Mouse (Mus musculus) megakaryocyte progenitor cell, adult 5-6 weeks (primary cell): ENCODE data around the gene Zc3h14. TPM values are rescaled to one million over a fixed set of nuclear protein-coding genes. Genes with fewer than 3 reads are reported as not detected.
A peak's percentile ranks its signal among the peaks of the same experiment; 100 is the strongest.

Experiments
- ATAC-seq: replicated peaks from 2 replicates; pipeline ENCODE4 v1.8.0; 2016; ENCODE audit warnings: mild to moderate bottlenecking, moderate TSS enrichment, inconsistent platforms; ENCODE audit not compliant: poor library complexity
- total RNA-seq, 2 experiments: library from RNA; stranded (forward) in 1 of 2; stranded (reverse) in 1 of 2; fragments of 157-497, 149-512 nt in 1 of 2; fragments of 200-1000 nt in 1 of 2; gene quantifications; 2 replicates each; pipeline versions ENCODE4 v1.2.3 to v1.2.4; 2015 to 2017

Gene Zc3h14
- total RNA-seq, 2 experiments from 2014 or later: 105 to 244 TPM

- ATAC-seq: no peak
Measured at GRCm38 (mm10) chr12:98736951-98737800, 9.6 kb upstream of the Zc3h14 start, which contains the start of gene Ptpn21. Gene Ptpn21 (minus strand): TSS chr12:98737405.

DNA sequence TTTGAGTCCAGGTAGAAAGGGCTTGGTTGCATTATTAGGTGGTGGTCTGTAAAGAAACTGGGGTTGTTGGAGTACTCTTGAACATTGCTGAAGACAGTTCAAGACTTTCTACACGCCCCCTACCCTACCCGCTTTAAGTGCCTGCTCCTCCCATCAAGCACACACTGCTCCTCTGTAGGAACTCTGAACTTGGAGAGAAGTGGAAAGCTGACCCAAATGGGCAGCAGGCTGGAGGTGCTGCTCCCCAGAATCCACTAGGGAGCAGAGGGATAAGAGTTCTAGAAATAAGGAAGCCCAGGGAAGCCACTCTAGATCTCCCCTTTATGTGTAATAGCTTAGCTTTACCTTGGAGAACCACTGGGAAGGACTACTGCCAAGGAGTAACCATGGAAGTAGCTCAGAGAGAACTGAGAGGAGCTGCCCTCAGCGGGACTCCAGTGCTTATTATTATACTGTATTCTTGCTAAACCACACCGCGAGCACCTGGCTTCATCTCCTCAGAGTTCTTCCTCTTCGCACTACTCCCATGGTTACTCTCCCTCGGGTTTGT, 8.9 kb upstream of the Zc3h14 start:
- ATAC-seq: no peak

DNA sequence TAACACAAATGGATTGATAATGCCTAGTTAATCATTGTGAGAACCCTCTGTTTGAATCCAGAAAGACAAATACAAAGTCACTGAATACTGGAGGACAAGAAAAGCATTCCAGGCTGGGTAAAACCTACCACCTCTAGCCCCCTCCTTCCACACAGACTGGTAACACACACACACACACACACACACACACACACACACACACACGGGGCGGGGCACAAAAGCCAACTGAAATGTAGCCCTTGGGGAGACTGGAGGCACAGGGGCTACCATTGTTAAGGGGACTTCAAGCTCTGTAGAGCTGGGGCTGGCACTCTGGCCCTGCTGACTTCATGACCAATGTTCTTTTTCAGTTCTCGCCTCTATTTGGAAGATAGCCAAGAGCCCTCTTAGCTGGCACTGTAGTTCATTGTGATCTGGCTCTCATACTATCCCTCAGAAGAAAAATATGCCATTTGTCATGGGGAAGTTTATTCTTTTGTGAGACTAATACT, 5.7 kb upstream of the Zc3h14 start:
- ATAC-seq: no peak

GRCm38 (mm10) chr12:98745626-98746025, 1.1 kb upstream of the Zc3h14 start:
- ATAC-seq: no peak

- ATAC-seq: peak; percentile 83
Measured at GRCm38 (mm10) chr12:98746131-98746530, 633 bp upstream of the Zc3h14 start.

- ATAC-seq: peak; percentile 0; the same call in 1 of the 2 replicates
Measured at GRCm38 (mm10) chr12:98747380-98747753, 603 bp downstream of the Zc3h14 start.

- no peak for ATAC-seq
Measured at GRCm38 (mm10) chr12:98757636-98758035, 10.9 kb downstream of the Zc3h14 start.

GRCm38 (mm10) chr12:98759700-98760099, 12.9 kb downstream of the Zc3h14 start:
- no peak for ATAC-seq

GRCm38 (mm10) chr12:98766241-98766640, 19.5 kb downstream of the Zc3h14 start:
- no peak for ATAC-seq

DNA sequence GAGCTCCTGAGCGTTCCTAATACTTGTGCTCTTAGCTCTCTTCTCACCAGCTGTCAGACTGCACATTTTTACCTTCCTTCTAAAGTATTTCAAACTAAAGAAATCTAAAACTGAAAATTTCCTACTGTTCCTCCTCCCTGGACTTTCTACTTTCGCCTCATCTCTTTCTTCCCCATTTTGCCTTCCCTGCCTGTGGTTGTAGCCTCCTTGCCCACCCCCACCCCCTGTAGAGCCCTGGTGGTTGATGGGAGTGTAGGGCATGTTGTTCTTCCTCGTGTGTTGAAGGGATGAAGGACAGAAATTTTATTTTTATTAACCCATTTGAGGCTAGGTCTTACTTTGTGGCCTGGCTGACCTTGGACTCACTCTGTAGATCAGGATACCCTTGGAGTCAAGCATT, 30.7 kb downstream of the Zc3h14 start:
- peak; percentile 76 for ATAC-seq

- peak; percentile 89 for ATAC-seq
Measured at GRCm38 (mm10) chr12:98779148-98779547, 32.4 kb downstream of the Zc3h14 start.

GRCm38 (mm10) chr12:98784251-98784650, 37.5 kb downstream of the Zc3h14 start:
- no peak for ATAC-seq

DNA sequence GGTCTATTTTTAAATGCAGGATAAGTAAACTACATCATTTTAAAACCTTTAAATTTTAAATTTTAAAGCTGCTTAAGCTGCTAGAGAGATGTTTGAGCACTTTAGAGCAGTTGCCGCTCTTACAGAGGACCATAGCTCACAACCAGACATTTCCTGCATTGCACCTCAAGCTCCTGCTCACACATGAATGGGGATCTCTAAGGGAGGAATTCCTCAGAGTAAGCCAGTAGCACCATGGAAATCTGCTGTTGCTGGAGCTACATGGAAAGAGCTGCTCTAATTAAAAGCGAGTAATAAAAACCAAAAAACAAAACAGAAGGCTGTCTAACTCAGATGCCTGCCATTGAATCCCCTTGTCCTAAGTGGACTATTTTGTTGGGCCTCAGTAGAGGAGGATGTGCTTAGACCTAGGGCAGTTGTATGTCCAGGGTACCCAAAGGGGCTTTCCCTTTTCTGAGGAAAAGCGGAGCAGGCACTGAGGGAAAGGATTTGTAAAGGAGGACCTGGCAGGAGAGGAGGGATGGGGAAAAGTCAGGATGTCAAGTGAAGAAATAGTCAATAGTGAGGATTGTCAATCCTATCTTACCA, 49.1 kb downstream of the Zc3h14 start:
- ATAC-seq: no peak

GRCm38 (mm10) chr12:98800334-98800733, 53.6 kb downstream of the Zc3h14 start:
- ATAC-seq: peak; percentile 72

DNA sequence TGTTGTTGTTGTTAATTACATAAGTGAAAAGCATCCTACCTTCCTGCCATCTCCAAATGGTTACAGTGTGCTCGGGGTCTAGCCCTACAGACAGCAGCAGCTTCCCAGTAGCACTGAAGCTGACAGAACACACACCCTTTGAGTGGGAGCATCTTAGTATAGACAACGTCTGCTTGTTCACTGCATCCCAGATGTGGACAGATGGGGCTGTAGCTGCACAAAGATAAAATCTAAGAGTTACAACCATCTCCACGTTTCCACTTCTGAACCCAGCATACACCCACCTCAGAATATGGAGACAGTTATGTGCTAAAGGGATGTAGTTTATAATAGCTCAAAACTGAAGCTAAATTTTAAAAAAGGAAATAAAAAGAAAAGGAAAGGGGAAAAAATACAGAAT, 55.5 kb downstream of the Zc3h14 start:
- no peak for ATAC-seq

DNA sequence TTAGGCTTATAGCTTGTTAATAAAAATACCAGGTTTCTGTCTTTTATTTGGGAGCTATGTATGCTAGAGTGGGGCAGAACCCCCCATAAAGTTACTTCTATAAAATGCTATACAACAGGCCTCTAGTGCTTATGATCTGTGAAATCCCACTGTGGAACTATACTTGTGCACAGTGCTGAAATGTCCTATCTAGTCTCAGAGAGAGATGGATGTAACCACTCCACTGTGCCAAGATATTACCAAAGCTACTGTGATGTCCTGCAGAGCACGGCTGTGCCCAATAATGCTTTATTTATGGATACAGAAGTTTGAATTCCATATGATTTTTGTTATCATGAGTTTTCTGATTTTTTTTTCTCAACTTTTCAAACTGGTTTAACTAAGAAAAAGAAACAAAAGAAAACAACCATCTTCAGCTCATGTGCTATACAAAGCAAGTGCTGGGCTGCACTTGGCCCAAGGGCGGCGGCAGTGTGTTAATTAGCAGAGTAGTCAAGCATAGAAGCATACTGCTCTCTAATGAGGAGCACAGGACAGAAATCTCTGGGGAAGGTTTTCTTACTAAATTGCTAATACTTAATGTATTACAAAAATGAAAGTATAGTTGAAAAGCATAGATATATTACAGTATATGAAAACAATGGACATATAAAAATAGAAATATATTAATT, 57.4 kb downstream of the Zc3h14 start:
- no peak for ATAC-seq

GRCm38 (mm10) chr12:98820781-98821180, 74.0 kb downstream of the Zc3h14 start:
- ATAC-seq: no peak

DNA sequence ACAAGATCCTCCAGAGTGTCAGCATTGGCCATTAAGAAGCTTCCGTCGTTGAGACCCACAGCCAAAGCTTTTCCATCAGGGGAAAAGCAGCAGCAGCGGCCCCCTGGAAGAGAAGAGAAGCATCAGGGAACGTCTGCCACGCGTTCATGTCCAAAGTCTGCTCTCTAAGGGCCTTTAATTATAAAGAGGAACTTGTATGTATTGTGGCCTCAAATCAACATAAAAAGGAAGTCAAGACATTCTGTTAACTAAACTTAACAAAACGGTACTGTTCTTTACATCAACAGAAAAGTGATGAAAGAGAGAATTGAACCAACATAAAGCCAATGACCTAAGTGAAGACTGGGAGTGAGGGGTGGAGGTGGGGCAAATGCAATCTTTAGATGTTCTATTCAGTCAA, 84.4 kb downstream of the Zc3h14 start:
- peak; percentile 40 for ATAC-seq

DNA sequence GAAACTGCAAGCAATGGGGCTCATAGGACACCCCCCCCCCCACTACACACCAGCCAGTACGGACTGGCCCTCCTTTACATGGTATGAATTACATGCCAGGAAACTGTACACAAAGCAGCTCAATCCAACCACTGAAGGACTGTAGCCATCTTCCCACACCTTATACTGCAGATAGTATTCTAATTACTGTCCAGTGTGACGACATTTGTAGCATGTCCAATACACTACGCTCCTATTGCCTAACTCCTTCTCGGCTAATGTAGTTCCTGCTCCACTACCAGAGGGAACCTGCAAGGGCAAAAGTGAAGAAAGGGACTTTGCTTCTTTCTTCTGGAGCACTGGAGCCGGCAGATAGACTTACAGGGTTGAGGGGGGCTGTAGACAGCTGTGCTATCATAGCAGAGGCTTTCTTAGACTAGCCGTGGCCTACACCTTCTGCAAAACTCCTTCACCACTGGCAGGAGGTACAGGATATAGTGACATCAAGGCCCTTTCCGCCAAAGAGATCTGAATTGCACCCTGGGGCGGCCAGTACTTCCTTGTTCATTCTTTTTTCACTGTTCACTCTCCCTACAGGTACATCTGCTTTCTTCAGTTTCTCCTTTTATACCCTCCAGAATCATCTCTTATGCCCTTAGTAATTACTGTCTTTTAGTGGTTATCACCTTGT, 86.3 kb downstream of the Zc3h14 start:
- ATAC-seq: peak; percentile 88

- ATAC-seq: no peak
Measured at GRCm38 (mm10) chr12:98833901-98834300, 87.1 kb downstream of the Zc3h14 start.

GRCm38 (mm10) chr12:98834879-98835278, 88.1 kb downstream of the Zc3h14 start:
- ATAC-seq: no peak
